Mouse (Mus musculus) common myeloid progenitor, adult 5-6 weeks (primary cell): ENCODE data around the gene Dhtkd1. TPM values are rescaled to one million over a fixed set of nuclear protein-coding genes. Genes with fewer than 3 reads are reported as not detected.
"Not testable (repeated sequence)": the region's sequence is repeated elsewhere in the genome, so short reads cannot be mapped to it uniquely, and the experiment has no call there.

ENCODE experiments used
- ATAC-seq: replicated peaks from 2 replicates; pipeline ENCODE4 v1.8.0; 2016; ENCODE audit warnings: low read depth, mild to moderate bottlenecking, moderate TSS enrichment, inconsistent platforms; ENCODE audit not compliant: poor library complexity, severe bottlenecking
- total RNA-seq: library from RNA; stranded (forward); fragments of 200-1000, 187-1606 nt; gene quantifications from 2 replicates; pipeline ENCODE4 v1.2.3, GENCODE M21; 2017

Gene Dhtkd1
- 1.1 and 1.5 TPM in 2 replicates for total RNA-seq

DNA sequence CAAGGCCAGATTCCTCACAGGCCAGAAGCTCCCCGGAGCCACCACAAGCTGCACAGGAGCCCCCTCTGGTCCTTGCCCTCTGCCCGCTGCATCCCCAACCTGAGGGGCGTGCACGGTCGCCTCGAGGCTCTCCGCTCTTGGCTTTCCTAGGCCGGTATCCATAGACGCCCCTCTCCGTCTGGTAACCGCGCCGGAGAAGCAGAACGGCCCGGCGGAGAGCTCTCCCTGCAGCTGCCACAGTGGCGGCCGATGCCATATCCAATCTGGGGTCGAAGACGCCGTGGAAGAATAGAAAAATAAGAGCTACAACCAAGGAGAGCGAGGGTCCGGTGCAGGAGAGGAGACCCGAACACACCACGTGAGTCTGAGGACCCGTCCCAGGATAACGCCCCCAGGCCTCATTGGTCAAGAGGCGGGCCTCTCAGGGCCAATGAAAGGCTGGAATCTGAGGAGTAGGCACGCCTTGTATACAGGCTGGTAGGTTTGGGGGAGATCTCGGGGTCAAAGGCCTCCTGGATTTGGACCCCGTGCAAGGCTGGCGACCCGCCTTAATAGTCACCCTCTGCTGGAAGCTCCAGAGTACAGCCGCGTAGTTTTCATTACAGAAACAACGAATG, at the start of gene Dhtkd1:
Dhtkd1 (minus strand) TSS at position 377 of the 617 bp plus-strand sequence.
- ATAC-seq: peak; percentile 94

DNA sequence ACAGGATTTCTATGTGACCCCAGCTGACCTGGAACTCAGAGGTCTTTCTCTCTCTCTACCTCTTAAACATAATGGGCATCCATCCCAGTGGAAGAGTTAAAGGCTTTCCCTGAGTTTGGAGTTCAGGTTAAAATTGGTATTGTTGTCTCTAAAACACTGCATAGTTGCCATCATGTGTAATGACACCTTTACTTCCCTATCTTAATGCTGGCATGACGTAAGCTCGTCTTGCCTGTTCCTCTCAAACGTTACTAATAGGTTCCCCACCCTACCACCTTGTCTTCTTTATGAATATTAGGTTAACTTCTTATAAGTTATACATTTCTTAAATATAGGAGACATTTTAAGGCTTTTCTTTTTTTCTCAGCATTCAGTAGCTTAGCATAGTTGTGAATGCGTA, 34.9 kb upstream of the Dhtkd1 start:
- no peak for ATAC-seq

DNA sequence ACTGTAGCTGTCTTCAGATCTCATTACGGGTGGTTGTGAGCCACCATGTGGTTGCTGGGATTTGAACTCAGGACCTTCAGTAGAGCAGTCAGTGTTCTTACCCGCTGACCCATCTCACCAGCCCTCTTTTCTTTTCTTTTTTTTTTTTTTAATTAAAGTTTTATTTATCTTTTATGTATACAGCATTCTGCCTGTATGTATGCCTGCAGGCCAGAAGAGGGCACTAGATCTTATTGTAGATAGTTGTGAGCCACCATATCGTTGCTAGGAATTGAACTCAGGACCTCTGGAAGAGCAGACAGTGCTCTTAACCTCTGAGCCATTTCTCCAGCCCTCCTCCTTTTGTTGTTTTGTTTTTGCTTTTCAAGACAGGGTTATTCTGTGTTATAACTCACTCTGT, 28.0 kb upstream of the Dhtkd1 start:
- not testable (repeated sequence) for ATAC-seq

DNA sequence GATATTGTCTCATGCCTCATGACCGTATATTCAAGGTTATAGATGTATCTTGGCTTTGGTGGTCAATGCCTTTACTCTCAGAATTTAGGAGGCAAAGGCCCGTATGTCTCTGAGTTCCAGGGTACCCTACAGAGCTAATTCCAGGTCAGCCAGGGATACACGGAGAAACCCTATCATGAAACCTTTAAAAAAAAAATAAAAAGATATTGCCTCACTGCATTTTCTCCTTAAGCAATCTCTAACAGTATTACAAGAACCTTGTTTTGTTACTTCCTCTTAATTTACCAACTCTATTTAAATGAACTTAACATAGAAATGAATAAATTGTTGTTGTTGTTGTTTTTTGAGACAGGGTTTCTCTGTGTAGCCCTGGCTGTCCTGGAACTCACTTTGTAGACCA, 23.4 kb upstream of the Dhtkd1 start:
- ATAC-seq: no peak

DNA sequence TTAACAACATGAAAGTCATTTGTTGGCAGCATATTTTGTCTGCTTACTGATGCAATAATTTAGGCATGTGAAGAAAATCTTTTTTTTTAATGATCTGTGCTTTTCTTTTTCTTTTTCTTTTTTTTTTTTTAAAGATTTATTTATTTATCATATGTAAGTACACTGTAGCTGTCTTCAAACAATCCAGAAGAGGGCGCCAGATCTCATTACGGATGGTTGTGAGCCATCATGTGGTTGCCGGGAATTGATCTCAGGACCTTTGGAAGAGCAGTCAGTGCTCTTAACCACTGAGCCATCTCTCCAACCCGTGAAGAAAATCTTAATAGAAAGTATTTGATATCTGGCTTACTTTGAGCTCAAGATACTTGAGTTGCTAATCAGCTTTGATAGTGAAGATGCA, 21.1 kb upstream of the Dhtkd1 start:
- ATAC-seq: not testable (repeated sequence)

DNA sequence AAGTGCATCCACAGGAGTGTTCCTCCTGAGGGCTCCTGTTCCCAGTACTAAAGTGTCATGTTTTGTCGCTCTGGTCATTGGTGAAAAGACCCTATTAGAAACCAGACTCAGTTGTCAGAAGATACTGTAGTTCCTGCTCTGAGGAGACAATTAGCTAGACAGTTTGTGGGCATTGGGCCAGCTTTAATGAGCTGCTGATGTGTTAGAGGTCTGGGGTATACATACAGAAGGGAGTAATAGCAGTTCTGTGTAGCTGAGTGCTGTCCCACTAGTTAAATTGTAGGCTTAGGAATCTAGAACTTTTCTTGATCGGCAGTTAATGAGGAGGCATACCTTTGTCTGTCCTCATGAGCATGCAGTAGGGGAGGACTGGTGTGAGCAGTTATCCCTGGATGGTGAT, 19.7 kb upstream of the Dhtkd1 start:
- no peak for ATAC-seq

DNA sequence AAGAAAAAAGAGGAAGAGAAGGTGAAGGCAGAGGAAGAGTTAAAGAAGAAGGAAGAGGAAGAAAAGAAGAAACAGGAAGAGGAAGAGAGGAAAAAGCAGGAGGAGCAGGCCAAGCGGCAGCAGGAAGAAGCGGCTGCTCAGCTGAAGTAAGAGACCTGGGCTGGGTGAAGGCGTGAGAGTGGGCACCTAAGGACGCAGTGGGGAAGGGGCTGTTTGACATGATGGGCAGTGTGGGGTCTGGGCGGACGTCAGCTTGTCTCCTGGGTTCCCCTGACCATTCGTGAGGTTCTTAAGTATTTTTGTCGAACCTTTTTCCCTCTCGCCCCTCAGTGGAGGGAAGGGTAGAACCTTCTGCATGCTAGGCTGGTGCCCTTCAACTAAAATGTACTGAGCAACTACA, 15.1 kb upstream of the Dhtkd1 start:
- no peak for ATAC-seq

DNA sequence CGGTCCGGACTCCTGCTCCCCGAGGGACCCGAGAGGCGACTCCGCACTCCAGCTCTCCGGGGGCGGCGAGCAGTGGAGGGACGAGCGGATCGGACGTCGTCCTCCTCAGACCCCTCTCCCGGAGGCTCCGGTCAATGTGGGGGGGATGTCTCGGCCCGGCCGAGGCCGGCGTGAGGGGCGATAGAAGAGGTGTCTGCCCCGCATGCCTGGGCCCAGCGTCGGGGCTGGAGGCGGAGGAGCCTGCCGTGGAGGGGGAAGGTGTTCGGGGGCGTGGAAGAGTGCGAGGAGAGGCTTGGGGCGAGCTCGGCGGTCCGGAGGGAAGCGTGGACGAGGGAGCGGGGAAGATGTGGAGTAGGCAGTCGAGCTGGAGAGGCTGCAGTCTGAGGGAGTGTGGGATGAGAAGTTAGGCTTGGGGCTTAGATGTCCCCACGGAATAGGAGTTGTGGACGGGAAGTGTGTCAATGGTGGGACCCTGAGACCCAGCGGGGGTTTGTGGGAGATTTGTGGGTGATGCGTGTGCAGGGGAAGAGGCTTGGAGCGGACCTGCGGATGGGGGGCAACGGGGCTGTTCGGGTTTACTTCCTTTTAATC, 9.1 kb upstream of the Dhtkd1 start:
- peak; percentile 53 for ATAC-seq

DNA sequence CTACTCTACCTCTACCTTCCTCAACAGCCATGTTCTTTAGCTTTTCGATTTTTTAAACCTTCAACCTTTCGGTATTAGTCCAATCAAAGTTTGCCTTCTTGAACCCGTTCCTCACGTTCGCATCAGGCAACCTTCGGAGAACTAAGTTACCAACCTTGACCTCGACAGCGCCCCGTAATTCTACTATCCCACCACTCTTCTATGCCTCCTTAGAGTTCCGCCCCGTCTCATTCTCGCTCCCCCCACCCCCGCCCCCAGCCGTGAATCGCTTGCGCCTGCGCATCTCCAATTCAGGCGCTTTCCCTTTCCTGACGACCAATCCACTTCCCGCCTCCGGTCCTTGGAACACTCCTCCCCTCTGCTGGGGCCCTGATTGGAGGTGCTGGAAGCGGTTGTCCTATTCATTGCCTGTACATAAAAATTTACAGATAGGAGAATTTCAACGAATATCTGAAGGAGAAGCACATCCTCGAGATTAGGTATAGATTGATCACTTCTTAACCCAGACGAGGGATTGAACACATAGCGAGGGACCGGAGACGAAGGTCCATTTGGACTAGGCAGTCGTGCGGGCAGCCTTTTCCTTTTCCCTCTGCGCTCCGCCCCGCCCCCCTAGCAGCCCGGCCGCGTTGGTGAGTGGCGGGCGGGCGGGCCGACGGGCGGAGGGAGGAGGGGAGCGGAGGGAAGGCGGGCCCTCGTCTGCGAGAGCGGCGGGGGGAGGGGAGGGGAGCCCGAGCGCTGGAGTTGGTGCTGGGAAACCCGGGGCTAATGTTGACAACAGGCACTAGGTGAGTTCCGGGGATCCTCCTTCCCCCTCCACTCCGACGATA, 8.4 kb upstream of the Dhtkd1 start, which contains the start of gene Upf2:
Upf2 (plus strand) TSS at position 704 of the 830 bp plus-strand sequence.
- peak; percentile 88 for ATAC-seq

DNA sequence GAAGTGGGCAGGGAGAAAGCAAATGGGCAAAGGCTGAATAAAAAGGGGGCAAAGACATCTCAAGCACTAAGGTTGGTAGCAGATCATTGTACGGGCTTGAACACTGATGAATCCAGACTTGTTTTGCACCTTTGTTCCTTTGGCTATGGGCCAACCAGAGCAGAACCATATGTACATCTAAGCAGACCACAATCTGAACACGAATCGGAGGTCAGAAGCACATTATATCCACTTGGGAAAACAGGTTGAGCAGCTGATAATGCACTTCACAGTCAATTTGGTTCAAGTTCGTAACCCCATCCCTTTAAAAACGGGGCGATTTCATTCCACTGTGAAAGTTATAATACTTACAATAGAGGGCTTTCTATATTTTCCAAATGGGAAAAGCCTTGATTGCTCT, 7.7 kb upstream of the Dhtkd1 start:
- ATAC-seq: no peak

DNA sequence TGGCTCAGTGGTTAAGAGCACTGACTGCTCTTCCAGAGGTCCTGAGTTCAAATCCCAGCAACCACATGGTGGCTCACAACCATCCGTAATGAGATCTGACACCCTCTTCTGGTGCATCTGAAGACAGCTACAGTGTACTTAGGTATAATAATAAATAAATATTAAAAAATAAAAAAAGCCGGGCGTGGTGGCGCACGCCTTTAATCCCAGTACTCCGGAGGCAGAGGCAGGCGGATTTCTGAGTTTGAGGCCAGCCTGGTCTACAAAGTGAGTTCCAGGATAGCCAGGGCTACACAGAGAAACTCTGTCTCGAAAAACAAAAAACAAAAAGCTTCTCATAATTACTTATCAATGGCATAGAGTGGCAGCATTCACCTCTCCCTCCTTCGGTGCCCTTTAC, 7.2 kb upstream of the Dhtkd1 start:
- not testable (repeated sequence) for ATAC-seq

DNA sequence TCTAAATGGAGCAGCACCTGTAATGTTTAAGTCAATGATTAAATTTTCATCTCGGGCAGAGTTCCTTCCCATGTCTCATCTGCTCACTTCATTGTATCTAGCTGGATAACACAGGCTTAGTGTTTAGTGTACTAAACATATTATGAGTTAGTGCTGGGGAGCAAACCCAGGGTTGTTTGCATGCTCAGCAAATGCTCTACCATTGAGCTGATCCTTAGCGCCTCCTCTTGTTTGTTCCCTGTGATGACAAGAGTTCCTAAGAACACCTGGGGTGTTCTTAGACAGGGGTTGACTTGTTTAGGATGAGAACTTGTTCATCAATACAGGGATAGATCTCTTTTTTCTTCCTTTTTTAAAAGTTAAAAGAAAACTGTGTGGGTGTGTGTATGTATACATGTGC, 6.4 kb upstream of the Dhtkd1 start:
- no peak for ATAC-seq

DNA sequence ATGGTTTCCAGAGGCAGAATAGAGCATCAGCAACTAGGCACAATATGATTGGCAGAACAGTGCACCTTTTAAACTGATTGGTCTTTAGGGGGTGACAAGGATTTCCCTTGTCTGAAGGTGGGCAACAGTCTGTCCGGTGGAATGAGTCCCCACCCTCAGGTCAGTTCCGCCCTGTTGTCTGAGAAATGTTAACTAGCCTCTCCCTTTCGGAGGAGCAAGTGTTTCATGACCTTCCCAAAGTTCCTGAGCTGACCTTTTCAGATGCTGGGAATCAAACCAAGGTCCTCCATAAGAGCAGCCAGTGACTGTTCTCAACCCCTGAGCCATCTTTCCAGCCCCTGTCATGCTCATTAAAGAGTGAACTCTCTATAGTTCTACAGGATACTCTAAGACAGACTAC, 4.3 kb upstream of the Dhtkd1 start:
- ATAC-seq: no peak

DNA sequence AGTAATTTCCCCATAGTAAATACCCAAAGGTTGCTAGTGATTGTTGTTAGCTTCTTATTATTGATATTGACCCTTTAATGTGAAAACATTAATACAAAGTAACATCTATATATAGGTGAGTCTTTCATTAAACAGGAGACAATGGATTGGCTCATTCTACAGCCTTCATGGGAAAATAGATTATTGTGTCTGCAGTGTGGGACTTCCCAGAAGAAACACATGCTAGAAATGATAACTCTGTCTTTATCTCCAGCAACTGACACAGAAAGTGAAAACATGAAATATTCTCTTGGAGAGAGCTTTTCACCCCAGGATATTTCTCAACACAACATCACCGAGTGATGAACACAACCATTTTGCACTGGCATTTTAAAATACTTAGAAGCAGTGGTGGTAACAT, 3.0 kb upstream of the Dhtkd1 start:
- ATAC-seq: no peak

DNA sequence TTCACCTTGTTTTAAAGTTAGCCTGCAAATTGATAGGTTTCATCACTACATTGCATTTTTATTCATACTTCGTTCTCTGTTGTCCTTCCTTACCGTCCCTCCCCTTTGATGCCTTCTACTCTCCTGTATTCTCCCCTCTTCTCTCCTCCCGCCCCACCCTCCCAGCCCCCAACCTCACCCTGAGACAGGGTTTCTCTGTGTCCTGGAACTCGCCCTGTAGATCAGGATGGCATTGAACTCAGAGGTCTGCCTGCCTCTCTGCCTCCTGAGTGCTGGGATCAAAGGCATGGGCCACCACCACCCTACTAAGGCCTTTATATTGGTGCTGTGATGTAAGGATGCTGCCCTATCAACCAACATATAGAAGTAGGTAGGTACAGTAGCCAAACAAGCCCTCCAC, 479 bp upstream of the Dhtkd1 start:
- no peak for ATAC-seq

DNA sequence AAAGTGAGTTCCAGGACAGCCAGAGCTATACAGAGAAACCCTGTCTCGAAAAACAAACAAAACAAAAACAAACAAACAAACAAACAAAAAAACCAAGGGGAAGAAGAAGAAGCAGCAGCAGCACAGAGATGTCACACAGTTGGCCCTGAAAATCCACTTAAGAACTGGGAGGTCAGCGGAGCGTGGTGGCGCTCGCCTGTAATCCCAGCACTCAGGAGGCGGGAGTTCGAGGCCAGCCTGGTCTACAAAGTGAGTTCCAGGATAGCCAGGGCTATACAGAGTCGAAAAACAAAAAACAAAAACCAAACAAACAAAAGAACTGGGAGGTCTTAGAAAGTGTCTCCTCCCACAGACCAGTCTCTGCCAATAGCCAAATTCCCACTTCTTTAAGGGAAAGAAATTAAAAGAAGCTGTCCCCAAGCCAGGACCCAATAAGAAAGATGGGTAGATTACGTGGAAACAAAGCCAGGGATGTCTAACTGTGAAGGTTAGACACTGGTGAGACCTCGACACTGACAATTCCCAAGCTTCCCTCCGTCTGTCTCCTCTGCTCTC, 654 bp downstream of the Dhtkd1 start:
- no peak for ATAC-seq

DNA sequence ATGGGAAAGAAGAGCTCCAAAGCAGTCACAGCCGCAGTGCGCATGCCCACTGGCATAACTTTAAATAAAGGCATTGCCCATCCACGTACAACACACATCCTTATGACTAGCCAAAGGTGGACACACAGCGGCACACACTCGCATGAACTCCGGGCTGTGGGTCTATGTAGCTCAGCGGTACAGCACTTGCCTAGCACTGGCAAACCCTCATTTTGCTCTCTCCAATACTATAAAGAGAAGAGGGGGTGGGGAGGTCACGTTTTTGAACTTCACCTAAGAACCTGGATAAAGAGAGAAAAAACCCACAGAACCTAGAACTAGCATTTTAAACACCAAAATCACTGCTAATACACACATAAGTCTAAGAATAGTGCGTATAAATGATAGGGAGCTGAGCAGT, 1.7 kb downstream of the Dhtkd1 start:
- no peak for ATAC-seq

DNA sequence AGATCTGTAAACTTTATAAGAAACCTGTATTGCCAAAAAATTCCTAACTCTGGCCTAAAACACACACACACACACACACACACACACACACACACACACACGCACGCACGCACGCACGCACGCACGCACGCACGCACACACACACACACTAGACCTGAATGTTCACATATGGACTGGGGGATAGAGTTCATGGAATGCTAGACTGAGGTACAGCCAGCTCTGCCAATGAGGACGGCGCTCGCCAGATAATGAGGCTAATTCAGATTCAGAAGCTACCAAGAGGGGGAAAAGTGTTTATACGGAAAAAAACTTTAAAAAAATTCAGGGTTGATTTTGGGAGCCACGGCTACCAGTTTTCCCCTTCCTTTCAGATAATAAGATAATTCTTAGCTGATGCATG, 2.7 kb downstream of the Dhtkd1 start:
- no peak for ATAC-seq

DNA sequence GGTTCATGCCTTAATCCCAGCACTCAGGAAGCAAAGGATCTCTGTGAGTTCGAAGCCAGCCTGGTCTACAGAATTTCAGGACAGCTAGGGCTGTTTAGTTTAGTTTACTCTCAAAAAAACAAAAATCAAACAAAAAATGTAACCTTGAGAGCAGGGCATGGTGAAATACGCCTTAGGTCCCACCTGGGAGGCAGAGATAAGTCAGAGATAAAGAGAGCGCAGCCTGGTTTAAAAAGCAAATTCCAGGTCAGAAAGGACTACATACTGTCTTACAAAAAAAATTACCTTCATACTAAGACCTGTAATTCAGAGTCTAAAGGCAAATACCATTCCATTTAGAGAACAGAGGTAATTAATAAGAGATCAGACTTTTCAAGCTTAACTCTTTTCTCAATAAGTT, 3.3 kb downstream of the Dhtkd1 start:
- no peak for ATAC-seq

DNA sequence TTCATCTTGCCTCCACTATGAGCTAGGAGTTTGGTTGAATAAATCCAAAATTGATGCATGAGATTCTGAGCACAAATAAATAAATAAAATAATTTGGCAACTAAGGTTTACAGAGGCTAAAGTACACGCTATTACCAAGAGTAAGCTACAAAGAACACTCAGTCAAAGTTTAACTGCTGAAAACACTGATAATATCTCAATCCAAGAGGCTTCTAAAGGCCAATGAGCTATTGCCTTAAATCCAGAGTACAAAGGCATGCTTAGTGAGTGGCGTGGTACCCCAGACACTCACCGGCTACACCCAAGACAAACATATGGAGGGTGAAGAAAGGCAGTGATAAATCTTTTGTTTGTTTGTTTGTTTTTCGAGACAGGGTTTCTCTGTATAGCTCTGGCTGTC, 6.0 kb downstream of the Dhtkd1 start:
- no peak for ATAC-seq

DNA sequence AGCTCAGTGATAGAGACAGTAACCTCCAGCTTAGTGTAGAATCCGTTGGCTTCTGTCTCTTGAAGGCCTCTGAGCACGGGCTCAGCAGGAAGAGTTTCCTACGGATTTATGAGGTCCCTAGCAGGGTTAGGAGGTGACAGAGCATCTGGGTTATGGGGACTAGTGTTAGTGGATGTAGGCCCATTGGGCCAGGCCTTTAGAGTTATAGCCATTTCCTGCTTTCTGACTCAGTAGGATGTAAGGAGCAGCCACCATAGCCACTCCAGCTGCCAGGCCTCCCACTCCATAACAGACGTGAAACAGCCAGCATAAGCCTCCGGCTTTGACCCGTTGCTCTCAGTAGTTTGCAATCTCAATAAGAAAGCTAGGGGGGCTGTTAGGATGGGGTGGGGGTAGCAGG, 6.5 kb downstream of the Dhtkd1 start:
- no peak for ATAC-seq
